Mouse (Mus musculus): ENCODE measurements at regions not wholly inside any gene's neighbourhood (a gene's known extent, or its start where the extent isn't known, plus 50 kb on each side); places are given as distances from the start of the nearest gene placed in this dataset.

GRCm38 (mm10) chr5:95880914-95881313 is 75.8 kb upstream of the Cxcl13 start:
- no peak for TF ChIP-seq EP300 (IDR thresholded peaks at IDR 0.05; ENCODE audit: low read depth)
- peak; percentile 76 for TF ChIP-seq CTCF (IDR thresholded peaks at IDR 0.05; ENCODE audit: low read depth)
- DNase-seq = peak; percentile 26
- H3K27ac ChIP-seq (ENCODE audit: low read depth) = no peak overlapping the region
- no peaks in the 10 kb centered on the region for H3K4me1 ChIP-seq (ENCODE audit: insufficient read depth)
- no peak overlapping the region for H3K4me3 ChIP-seq (ENCODE audit: low read depth, low read length)
- no peaks in the 10 kb centered on the region for H3K9me3 ChIP-seq (ENCODE audit: low read length)
- H3K9ac ChIP-seq (replicated peaks) = no peak overlapping the region
- 0 out of 2 replicates have a peak, but pooled peaks have one; percentile 44 for ATAC-seq
- no peak overlapping the region for H3K4me2 ChIP-seq (ENCODE audit: low read depth, low read length)
- H3K36me3 ChIP-seq (replicated peaks; ENCODE audit: insufficient read depth, low read length) = no peaks in the 10 kb centered on the region
- H3K27me3 ChIP-seq (ENCODE audit: insufficient read depth, low read length) = no peaks in the 10 kb centered on the region

Measured in liver, postnatal 0 days (tissue).